Mouse (Mus musculus): ENCODE data around the gene Znrf4.

Gene Znrf4

DNA sequence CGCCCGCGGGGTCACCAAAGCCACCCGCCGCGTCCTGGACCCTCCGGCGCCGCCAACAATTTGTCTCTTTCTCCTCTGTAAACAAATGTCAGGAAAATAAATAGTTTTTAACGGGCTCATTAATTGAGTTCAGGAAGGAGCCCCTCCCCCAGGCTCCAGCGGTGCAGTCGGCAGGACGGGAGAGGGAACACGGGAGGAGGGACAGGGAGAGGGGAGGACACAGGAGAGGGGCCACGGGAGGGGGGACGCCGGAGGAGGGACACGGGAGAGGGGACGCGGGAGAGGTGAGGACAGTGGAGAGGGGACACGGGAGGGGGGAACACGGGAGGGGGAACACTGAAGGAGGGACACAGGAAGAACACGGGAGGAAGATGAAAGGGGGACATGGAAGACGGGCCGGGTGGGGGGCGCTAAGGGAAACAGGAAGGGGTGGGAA is 42.2 kb downstream of the Znrf4 start:
- POLR2A ChIA-PET, result interaction anchor here in 3 of 4 experiments (0.7 to 7.9 kb wide), 59 partner anchors 8 to 562 kb away, joined by 3 to 154 read pairs (median 4); partner anchors contain the start of genes Catsperd (in 2 of the 3), Kdm4b (in 2 of the 3), Uhrf1 (in 2 of the 3) and Alkbh7 (in 1 of the 3)
- CTCF ChIA-PET, result interaction anchor here in 2 of 4 experiments (1.0 to 4.2 kb wide), 11 partner anchors 8 to 338 kb away, joined by 3 to 17 read pairs (median 7); no protein-coding TSS in a partner anchor

DNA sequence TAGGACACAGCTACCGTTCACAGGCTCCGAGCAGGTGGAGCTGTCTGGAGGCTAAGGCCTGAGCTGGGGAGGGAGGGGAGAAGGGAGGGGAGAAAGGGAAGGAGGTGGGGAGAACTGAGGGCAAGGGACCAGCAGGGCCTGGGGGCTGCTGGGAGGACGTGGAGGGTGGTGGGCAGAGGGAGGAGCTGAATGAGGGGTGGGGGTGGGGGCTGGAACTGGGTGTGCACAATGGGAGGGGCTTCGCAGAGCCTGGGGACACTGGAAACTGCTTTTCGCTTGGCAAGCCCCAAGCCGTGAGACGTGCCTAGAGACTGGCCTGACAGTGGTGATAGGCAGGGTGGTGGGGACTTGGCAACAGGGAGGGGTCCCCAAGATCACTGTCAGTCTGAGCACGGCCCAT is 43.0 kb downstream of the Znrf4 start:
- POLR2A ChIA-PET, result interaction anchor here in 3 of 4 experiments (0.6 to 7.9 kb wide), 66 partner anchors 8 to 786 kb away, joined by 3 to 154 read pairs (median 4); partner anchors contain the start of genes Kdm4b (in 2 of the 3), Uhrf1 (in 2 of the 3), Catsperd (in 1 of the 3) and Gm17949 (in 1 of the 3)
- CTCF ChIA-PET, result interaction anchor here (0.5 to 3.5 kb wide), 18 partner anchors 9 to 743 kb away, joined by 3 to 17 read pairs (median 4); no protein-coding TSS in a partner anchor

DNA sequence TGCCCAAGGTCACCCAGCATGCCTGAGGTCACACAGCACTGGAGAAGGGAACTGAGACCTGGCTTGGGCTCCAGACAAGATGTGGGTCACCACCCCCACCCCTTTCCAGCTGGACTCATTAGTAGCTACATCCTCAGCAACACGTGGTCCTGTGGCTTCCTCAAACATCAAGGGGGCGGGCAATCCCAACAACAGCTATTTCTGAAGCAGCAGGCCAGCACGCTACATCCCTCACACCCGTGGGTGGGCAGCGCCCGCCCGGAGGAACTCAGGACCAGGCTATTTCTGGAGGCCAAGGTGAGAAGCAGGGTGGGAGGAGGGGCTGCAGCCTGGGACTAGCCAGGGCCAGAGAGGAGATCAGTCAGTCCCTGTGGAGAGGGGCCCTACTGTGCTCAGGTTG is 43.4 kb downstream of the Znrf4 start:
- POLR2A ChIA-PET, result interaction anchor here in 3 of 4 experiments (0.5 to 7.9 kb wide), 70 partner anchors 7 to 787 kb away, joined by 3 to 154 read pairs (median 4); partner anchors contain the start of genes Kdm4b (in 2 of the 3), Catsperd (in 1 of the 3), Dus3l (in 1 of the 3) and Gm17949 (in 1 of the 3)

DNA sequence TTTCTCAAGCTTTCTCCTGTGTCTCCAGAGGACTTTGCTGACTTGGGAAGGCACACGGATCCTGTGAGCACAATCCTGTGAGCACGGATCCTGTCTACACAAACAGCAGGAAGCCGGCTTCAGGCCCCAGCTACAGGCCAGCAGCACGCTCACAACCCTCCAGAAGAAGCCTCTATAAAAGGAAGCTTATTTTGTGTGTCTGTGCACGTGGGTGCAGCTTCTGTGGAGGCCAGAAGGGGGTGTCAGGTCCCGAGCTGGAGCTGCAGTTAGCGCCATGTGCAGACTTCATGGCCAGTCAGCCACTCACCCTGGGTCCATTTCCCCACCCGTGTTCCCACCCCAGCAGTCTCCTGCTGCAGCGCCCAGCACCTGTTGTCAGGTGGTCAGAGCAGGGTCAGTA is 43.9 kb downstream of the Znrf4 start:
- POLR2A ChIA-PET, result interaction anchor here in 3 of 4 experiments (0.5 to 6.2 kb wide), 42 partner anchors 10 to 563 kb away, joined by 3 to 59 read pairs (median 4); partner anchors contain the start of genes Kdm4b (in 2 of the 3), Catsperd (in 1 of the 3), Dus3l (in 1 of the 3) and Gm17949 (in 1 of the 3)
- CTCF ChIA-PET, result interaction anchor here (0.6 to 3.5 kb wide), 17 partner anchors 9 to 385 kb away, joined by 3 to 17 read pairs (median 4); no protein-coding TSS in a partner anchor

More for the DNA sequence above, 43.4 kb downstream of the Znrf4 start:
- CTCF ChIA-PET, result interaction anchor here (0.5 to 3.5 kb wide), 21 partner anchors 8 to 743 kb away, joined by 3 to 17 read pairs (median 4); no protein-coding TSS in a partner anchor

DNA sequence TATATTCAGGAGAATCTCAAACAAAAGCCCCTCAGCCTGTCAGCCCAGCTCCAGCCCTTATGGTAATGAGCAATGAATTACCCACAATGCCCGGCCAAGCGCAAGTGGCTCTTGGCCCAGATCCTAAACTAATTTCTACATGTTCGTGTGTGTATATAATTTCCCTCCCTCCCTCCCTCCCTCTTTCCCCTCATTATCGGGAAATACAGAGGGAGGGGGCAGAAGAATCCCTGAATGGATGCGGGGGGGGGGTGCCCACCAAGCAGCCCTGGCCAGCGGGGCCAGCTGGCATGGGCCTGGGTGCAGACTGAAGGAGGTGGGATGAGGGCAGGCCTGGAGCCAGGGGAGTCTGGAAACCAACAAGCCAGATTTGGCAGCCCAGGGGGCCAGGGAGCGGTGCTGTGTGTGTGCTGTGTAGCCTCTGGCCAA is 44.8 kb downstream of the Znrf4 start:
- ChIA-PET POLR2A (interaction anchor here in 3 of 4 experiments (0.6 to 3.9 kb wide), 9 partner anchors 11 to 372 kb away, joined by 3 to 38 read pairs (median 4); partner anchors contain the start of gene Kdm4b (in 2 of the 3)), CTCF (interaction anchor here in 3 of 4 experiments (0.6 to 3.5 kb wide), 8 partner anchors 10 to 386 kb away, joined by 3 to 17 read pairs (median 5); no protein-coding TSS in a partner anchor)

DNA sequence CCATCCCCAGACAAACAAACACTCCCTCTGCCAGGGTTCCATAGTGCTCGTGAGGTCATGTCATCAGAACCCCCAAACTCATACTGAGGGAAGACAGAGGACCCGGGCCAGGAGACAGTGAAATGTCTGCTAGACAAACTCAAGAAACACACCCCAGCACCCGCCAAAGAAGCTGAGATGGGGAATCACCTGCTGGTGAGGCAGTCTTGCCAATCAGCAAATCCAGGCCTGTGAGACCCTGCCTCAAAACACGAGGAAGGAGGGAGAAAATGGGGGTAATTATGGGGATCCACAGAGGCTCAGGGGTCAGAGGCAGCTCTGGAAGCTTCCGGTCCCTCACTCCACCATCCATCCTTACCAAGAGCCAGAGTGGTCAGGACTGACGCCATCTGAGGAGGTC is 45.5 kb downstream of the Znrf4 start:
- ChIA-PET CTCF (interaction anchor here in 3 of 4 experiments (0.7 to 2.9 kb wide), 5 partner anchors 13 to 110 kb away, joined by 3 to 10 read pairs (median 3); no protein-coding TSS in a partner anchor), POLR2A (interaction anchor here in 3 of 4 experiments (0.6 to 1.0 kb wide), 4 partner anchors 13 to 348 kb away, joined by 3 to 5 read pairs (median 3); no protein-coding TSS in a partner anchor)

DNA sequence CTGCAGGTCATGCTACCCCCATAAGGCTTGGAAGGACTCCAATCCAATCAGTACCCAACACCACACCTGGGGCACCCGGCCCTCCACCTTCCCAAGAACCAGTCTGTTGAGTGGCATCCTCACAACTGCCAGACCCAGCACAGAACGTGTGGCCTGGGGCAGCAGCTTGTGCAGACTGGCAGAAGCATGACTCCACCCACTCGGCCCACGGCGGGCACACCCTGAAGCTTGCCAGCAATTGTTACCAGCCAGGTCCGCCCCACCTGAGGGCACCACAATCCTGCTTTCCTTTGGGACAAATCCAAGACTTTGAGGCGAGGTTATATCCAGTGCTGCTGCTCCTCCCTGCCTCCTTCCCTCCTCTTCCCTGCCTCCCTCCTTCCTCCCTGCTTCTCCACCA is 47.4 kb downstream of the Znrf4 start:
- POLR2A ChIA-PET, result interaction anchor here in 1 of 4 experiments (1.4 kb wide), 1 partner anchor 9 kb away, joined by 3 read pairs; no protein-coding TSS in a partner anchor
- CTCF ChIA-PET, result no interaction called here

DNA sequence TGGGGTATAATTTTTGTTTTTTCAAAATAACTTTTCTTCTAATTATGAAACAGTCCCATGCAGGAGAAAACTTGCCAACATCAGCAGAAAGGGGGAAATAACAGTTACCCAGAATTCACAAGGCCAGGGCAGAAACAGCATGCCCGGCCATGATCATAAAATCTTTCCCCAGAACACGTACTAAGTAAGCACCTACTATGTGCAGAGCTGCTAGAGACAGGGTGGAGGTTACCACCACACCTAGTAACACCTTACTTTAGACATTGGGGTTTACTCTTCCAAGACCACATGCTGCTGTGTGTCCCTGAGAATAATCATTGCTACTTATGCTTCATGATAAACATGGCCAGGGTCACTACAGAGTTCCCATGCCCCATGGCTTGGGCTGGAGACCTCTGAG is 47.9 kb downstream of the Znrf4 start:
- ChIA-PET CTCF (no interaction called here), POLR2A (interaction anchor here in 2 of 4 experiments (0.7 to 1.4 kb wide), 3 partner anchors 9 to 12 kb away, joined by 3 to 4 read pairs (median 3); partner anchors contain the start of gene Ptprs (in 1 of the 2))

DNA sequence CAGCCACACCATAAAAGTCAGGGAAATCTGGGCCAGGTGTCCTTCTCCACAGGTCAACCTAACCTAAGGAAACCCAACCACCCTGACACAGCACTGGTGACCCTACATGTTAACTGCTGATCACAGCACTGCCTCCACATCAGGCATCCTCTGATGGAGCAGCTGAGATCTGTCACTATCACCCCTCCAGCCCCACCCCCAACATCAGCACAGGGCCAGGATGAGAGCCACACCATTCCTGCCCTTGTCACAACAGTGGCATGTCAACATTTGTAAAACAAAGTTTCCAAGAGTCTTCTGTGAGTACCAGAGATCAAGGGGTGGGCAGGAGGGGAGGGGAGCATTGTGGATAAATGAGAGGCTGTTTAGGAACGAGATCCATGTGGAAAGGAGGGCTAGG is 48.7 kb downstream of the Znrf4 start:
- ChIA-PET POLR2A (interaction anchor here in 2 of 4 experiments (0.7 to 2.3 kb wide), 5 partner anchors 10 to 160 kb away, joined by 3 to 17 read pairs (median 4); partner anchors contain the start of genes Ptprs (in 1 of the 2) and Uhrf1 (in 1 of the 2)), CTCF (no interaction called here)

DNA sequence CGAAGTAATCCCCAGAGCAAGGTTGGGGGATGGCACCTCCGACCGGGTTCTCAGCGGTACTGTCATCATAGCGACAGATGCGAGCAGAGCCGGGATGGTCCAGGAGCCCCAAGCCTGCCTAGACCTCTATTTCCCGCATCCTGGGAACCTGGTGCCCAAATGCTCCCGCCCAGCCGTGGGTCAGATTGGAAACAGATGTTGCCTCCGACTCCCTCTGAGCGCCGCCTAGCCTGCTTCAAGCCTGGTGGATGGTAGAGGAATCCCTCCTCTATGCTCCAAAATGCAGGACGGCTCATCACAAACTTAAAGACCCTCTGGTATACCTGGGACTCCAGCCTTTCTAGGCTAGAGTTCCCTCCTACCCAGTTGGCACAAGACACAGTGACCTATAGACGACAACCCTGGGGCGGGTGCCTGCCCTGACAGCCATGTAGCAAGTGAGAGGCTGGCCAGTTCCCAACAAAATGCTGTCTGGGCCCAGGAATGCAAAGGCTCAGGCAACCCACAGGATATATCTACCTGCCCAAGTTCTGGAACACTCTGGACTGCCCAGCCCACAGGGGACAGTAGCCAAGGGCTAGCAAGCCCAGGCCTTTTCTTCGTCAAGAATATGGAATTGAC is 49.3 kb downstream of the Znrf4 start:
- ChIA-PET POLR2A (interaction anchor here in 3 of 4 experiments (0.5 to 3.2 kb wide), 95 partner anchors 8 to 569 kb away, joined by 3 to 154 read pairs (median 6); partner anchors contain the start of genes Kdm4b (in 3 of the 3), Ptprs (in 3 of the 3), Ranbp3 (in 2 of the 3) and Rpl36 (in 2 of the 3)), CTCF (interaction anchor here (0.7 to 1.7 kb wide), 26 partner anchors 9 to 303 kb away, joined by 3 to 21 read pairs (median 4); no protein-coding TSS in a partner anchor)

DNA sequence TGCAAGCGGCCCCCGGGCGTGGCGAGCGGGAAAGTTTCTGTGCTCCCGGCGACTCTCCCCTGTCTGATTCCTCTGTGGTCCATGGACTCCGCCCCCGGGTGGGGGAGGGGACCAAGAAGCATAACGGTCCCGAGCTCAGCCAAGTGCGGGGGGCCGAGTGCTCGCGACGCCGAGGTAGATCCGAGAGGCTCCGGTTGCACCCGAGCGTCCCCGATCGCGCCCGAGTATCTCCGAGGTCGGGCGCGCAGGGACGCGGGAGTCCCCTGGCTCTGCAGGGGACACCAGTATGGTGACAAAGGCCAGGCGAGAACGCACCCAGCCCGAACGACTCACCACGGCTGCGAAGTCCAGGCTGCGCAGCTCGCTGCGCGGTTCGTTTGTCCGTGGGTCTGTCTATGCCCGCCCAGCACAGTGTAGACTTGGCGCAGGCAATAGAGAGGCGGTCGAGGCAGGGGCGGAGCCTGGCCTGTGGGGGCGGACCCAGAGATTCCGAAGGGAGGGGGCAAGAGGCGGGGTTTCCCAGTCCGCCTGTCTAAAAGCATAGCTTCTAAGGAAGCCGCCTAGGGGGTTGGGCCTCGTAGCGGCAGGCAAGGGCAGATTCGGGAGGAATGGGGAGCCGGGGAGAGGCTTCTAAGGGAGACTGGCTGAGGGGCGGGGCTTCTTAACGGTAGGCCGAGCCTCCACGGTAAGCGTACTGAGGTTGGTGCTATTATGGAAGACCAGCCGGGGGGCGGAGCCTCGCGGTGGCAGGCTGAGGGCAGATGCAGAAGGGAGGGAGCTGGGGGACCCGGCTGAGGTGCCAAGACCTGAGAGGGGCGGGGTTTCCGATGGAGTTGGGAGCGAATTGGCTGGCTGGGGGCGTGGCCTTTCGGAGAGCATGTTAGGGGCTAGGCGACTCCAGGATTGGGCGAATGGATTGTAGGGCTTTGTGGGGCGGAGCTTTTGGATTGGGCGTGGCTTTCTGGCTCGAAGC is 50.2 kb downstream of the Znrf4 start:
- POLR2A ChIA-PET, result interaction anchor here (0.5 to 3.2 kb wide), 124 partner anchors 8 to 570 kb away, joined by 3 to 154 read pairs (median 4); partner anchors contain the start of genes Kdm4b (in 3 of the 4), Ptprs (in 3 of the 4), Ranbp3 (in 3 of the 4) and Catsperd (in 2 of the 4)
- CTCF ChIA-PET, result interaction anchor here (0.5 to 1.7 kb wide), 41 partner anchors 10 to 505 kb away, joined by 3 to 21 read pairs (median 4); partner anchors contain the start of gene Lonp1 (in 1 of the 4)

All from embryonic stem cell, embryonic (primary cell).